Mouse (Mus musculus) C2C12 (cell line): ENCODE measurements around the gene Clpb. TPM values are rescaled to one million over a fixed set of nuclear protein-coding genes. Genes with fewer than 3 reads are reported as not detected.
A peak's percentile ranks its signal among the peaks of the same experiment; 100 is the strongest.

Source experiments
- H3K27me3 ChIP-seq: one replicate; pipeline ENCODE4 v1.6.1; 2011; ENCODE audit not compliant: control insufficient read depth, insufficient read depth, insufficient read length
- H3K36me3 ChIP-seq: one replicate; pipeline ENCODE4 v1.6.1; 2011; ENCODE audit not compliant: control insufficient read depth, insufficient read depth
- H3K4me3 ChIP-seq: one replicate; pipeline ENCODE4 v1.5.1; 2011; ENCODE audit warnings: mild to moderate bottlenecking, control low read depth; ENCODE audit not compliant: poor library complexity, insufficient read depth, severe bottlenecking
- H3K79me2 ChIP-seq: one replicate; pipeline ENCODE4 v1.6.1; 2011; ENCODE audit not compliant: control insufficient read depth, insufficient read depth
- H3K79me3 ChIP-seq: one replicate; pipeline ENCODE4 v1.6.1; 2011; ENCODE audit warnings: low read depth, control low read depth
- H3ac ChIP-seq: one replicate; pipeline ENCODE3; 2011; ENCODE audit warnings: low read depth; ENCODE audit not compliant: control insufficient read depth, insufficient read length
- CEBPB ChIP-seq: IDR thresholded peaks from one replicate; pipeline ENCODE4 v1.6.1; 2011; ENCODE audit warnings: low read depth, mild to moderate bottlenecking, control low read depth, moderate library complexity
- CTCF ChIP-seq: IDR thresholded peaks from one replicate; pipeline ENCODE4 v1.5.1; 2011; ENCODE audit not compliant: control insufficient read depth, insufficient read depth, insufficient read length
- FOSL1 ChIP-seq: IDR thresholded peaks from one replicate; pipeline ENCODE4 v1.8.0; 2011; ENCODE audit warnings: mild to moderate bottlenecking, low read length; ENCODE audit not compliant: poor library complexity, insufficient read depth, severe bottlenecking
- MAX ChIP-seq: IDR thresholded peaks from one replicate; pipeline ENCODE4 v1.6.1; 2011; ENCODE audit warnings: mild to moderate bottlenecking, control low read depth
- MYOD1 ChIP-seq: IDR thresholded peaks from one replicate; pipeline ENCODE4 v1.6.1; 2011; ENCODE audit warnings: low read depth; ENCODE audit not compliant: control insufficient read depth, insufficient read length
- MYOG ChIP-seq: IDR thresholded peaks from one replicate; pipeline ENCODE4 v1.6.1; 2011; ENCODE audit not compliant: control insufficient read depth, insufficient read length; ENCODE audit errors: extremely low read depth
- USF1 ChIP-seq: IDR thresholded peaks from one replicate; pipeline ENCODE4 v1.6.1; 2011; ENCODE audit warnings: low read depth, mild to moderate bottlenecking, control low read depth, moderate library complexity
- polyA plus RNA-seq: library from polyadenylated mRNA; unstranded; fragments of >200 nt; fragmentation: generic; extraction: Trizol; gene quantifications from one replicate; pipeline ENCODE4 v1.2.1, GENCODE M21; 2012; ENCODE audit warnings: missing spikeins

Gene Clpb
- polyA plus RNA-seq, 1 experiment: 67.3 TPM

DNA sequence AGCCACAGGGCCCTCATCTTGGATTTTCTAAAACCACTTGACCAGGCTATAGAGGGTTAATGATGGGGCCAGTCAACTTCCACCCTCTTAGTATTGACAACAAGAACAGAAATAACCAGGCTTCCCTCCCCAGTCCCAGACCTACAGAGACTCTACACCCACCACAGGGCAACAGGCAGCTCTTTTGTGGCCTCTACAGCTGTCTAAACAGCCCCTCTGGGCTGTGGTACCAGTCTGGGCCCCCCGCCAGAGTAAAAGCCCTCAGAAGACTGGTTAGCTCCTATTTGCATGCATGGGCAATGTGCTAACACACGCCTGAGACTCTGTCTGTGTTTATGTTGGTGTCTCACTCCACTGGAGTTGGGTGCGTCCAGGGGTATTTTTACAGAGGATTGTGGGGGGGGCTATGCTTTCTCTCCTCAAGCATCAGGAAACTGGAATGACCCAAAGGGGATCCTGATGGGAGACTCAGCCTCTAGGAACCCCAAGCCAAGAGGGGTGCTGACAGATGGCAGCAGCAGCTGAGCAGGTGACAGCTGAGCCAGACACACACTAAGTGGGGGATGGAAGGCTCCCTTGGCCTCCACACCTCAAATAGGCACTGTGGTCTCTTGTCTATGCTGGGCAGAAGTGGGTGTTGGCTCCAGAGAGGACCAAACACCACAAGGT lies 170.6 kb downstream of the Clpb start:
- Histone ChIP-seq H3K36me3 (peaks cover 61% of the 10 kb centered on the region), H3K79me3 (peaks cover 29% of the 10 kb centered on the region), H3K27me3 (no peaks in the 10 kb centered on the region), H3K4me3 (no peak overlapping the region), H3K79me2 (peaks cover 44% of the 10 kb centered on the region), H3ac (no peak overlapping the region)
- TF ChIP-seq CEBPB: no peak
- peak; percentile 75 for TF ChIP-seq MYOD1
- no peak for TF ChIP-seq MYOG
- TF ChIP-seq CTCF: no peak
- no peak for TF ChIP-seq MAX
- TF ChIP-seq USF1: no peak
- TF ChIP-seq FOSL1: no peak

DNA sequence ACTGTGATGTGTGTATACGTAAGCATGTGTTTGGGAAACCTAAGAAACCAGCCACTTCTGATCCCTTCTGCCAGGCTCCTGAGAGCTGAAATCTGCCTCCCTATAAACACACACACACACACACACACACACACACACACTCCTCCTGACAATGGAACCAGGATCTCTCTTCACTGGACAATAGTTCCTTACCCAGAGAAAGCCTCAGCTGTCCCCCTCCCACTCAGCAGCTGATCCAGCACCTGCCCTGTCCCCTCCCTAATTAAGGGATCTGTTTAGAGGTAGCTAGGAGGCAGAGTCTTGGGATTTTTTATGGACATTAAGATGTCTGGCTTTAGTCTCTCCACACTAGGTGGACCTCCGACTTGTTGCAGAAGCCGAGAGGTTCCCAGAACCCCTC lies 171.5 kb downstream of the Clpb start:
- no peak for TF ChIP-seq USF1
- no peak for TF ChIP-seq MYOD1
- TF ChIP-seq MYOG: no peak
- TF ChIP-seq CEBPB: no peak
- TF ChIP-seq MAX: no peak
- TF ChIP-seq FOSL1: no peak
- no peak for TF ChIP-seq CTCF
- no peak overlapping the region for H3K4me3 ChIP-seq
- H3ac ChIP-seq: no peak overlapping the region
- peaks cover 55% of the 10 kb centered on the region for H3K36me3 ChIP-seq
- peaks cover 44% of the 10 kb centered on the region for H3K79me2 ChIP-seq
- H3K27me3 ChIP-seq: no peaks in the 10 kb centered on the region
- peaks cover 29% of the 10 kb centered on the region for H3K79me3 ChIP-seq

DNA sequence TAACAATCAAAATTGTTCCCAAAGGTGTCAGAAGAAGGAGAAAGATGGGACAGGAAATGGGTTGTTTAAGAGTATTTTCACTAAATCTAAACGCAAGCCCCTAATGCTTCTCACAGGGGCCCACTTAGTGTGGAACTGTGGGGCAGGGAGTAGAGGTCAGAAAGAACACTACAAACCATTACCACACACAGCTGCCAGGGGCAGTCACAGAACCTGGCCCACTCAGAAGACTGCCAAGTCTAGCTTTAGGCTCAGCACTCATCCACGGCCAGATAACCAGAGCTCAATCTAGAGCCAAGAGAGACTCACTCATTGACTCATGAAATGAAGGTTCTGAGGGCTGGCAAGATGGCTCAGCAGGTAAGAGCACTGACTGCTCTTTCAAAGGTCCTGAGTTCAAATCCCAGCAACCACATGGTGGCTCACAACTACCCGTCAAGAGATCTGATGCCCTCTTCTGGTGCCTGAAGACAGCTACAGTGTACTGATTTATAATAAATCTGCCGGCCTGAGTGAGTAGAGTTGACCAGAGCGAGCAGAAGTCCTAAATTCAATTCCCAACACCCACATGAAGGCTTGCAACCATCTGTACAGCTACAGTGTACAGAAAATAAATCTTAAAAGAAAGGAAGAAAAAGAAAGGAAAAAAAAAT lies 172.2 kb downstream of the Clpb start:
- Histone ChIP-seq H3K4me3 (peak overlapping the region; percentile 61), H3K79me2 (peaks cover 44% of the 10 kb centered on the region)
- TF ChIP-seq USF1: no peak
- no peak for TF ChIP-seq FOSL1
- no peak for TF ChIP-seq MAX
- no peak for TF ChIP-seq CTCF
- no peak for TF ChIP-seq CEBPB
- no peak for TF ChIP-seq MYOD1
- TF ChIP-seq MYOG: no peak

DNA sequence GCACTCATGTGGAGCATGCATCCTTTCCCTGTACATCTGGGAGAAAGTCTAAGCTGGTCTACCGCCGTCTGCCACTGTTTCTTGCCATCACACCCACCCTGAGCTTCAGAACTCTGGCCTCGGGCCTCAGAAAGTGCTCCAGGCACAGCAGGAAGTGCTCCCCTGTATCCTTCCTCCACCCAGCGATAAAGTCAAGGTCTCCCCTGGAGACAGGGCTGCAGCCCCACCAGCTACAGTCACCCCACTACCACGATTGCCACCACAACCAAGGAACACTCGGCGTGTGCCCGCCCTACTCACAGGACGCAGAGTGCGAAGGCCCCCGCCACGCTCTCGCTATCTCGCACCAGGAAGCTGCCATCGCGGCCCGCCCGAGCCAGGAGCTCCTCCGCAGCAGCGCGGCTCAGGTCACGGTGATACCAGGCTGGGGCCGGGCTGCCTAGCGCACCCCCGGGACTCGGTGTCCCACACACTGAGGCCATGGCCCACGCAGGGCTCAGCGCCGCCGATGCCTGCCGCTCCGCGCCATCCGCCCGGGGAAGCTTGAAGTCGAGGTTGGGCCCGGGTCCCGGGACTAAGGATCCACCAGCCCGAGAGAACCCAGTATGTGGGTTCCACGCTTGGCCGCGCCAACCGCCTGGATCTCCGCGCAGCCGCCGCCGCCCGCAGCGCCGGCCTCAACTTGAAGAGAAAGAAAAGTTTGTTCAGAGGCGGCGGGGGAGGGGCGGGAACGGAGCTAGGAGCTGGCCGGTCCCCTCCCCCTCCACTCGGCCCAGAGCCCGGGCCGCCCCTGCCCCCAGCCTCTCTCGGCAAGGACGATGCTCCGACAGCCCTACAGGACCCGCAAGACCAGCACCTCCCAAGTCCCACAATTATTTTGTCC lies 173.1 kb downstream of the Clpb start:
- Histone ChIP-seq H3ac (peak overlapping the region; percentile 100), H3K79me3 (peaks cover 29% of the 10 kb centered on the region), H3K36me3 (peaks cover 40% of the 10 kb centered on the region), H3K27me3 (no peaks in the 10 kb centered on the region), H3K4me3 (peak overlapping the region; percentile 61), H3K79me2 (peaks cover 44% of the 10 kb centered on the region)
- TF ChIP-seq CTCF (no peak), CEBPB (no peak), MYOG (no peak), MAX (no peak), FOSL1 (no peak), MYOD1 (no peak), USF1 (no peak)

More for the DNA sequence above, 172.2 kb downstream of the Clpb start:
- peak overlapping the region; percentile 4 for H3ac ChIP-seq
- H3K79me3 ChIP-seq: peaks cover 29% of the 10 kb centered on the region
- H3K36me3 ChIP-seq: peaks cover 49% of the 10 kb centered on the region
- H3K27me3 ChIP-seq: no peaks in the 10 kb centered on the region

DNA sequence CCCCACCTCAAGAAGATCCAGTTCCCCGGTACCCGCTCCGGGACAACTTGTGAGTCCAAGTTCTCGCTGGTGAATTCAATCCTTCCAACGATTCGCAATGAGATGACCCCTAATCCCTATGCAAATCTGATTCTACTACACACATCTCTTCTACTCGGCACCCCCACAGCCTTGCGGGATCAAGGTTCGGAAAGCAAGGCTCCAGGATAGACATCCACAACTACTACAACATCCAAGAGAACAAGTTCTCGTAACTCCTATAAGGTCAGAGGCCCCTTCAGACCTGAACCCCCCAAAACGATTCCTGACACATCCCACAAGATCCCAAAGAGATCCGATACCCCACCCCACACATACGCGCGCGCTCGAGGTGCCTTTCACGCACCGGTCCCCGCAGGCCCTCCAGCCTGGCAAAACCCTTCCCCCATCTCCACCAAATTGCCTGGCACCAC lies 173.7 kb downstream of the Clpb start:
- H3K79me2 ChIP-seq: peaks cover 44% of the 10 kb centered on the region
- no peak for TF ChIP-seq CTCF
- no peak for TF ChIP-seq MYOG
- TF ChIP-seq FOSL1: no peak
- TF ChIP-seq MAX: no peak
- TF ChIP-seq CEBPB: no peak
- no peak for TF ChIP-seq MYOD1
- no peak for TF ChIP-seq USF1
- H3K27me3 ChIP-seq: no peaks in the 10 kb centered on the region
- H3K4me3 ChIP-seq: peak overlapping the region; percentile 61
- H3ac ChIP-seq: peak overlapping the region; percentile 100
- H3K79me3 ChIP-seq: peaks cover 29% of the 10 kb centered on the region
- H3K36me3 ChIP-seq: peaks cover 33% of the 10 kb centered on the region
